Mouse (Mus musculus) embryonic facial prominence, embryonic 10.5 days (tissue): ENCODE measurements around the gene Pdzk1ip1. TPM values are rescaled to one million over a fixed set of nuclear protein-coding genes. Genes with fewer than 3 reads are reported as not detected.

Experiments
- polyA plus RNA-seq: library from polyadenylated mRNA; unstranded; fragments of >200 nt; fragmentation: Nextera tagmentation; extraction: Ambion mirVana; gene quantifications from 2 replicates; pipeline ENCODE4 v1.2.1, GENCODE M21; 2016

Pdzk1ip1 gene
- polyA plus RNA-seq, 1 experiment from 2014 or later: 6.7 TPM

Other genes starting within 250 kb of the Pdzk1ip1 start
- gene Foxd2, start 179.8 kb upstream of the Pdzk1ip1 start, polyA plus RNA-seq: 4.6 and 4.8 TPM in 2 replicates
- gene Foxe3, start 162.7 kb upstream of the Pdzk1ip1 start, polyA plus RNA-seq: 1.0 and 1.5 TPM in 2 replicates
- gene Cmpk1, start 101.5 kb upstream of the Pdzk1ip1 start, polyA plus RNA-seq: 71.8 and 77.6 TPM in 2 replicates
- 19.3 and 20.5 TPM in 2 replicates for gene Stil, start 88.5 kb upstream of the Pdzk1ip1 start, polyA plus RNA-seq
- gene Tal1, start 32.3 kb upstream of the Pdzk1ip1 start, polyA plus RNA-seq: 1.7 and 1.9 TPM in 2 replicates
- 0.24 and 0.25 TPM in 2 replicates for gene Cyp4x1, start 45.6 kb downstream of the Pdzk1ip1 start, polyA plus RNA-seq
- not detected in 2 replicates for gene Cyp4a29, start 153.4 kb downstream of the Pdzk1ip1 start, polyA plus RNA-seq
- not detected in 2 replicates for gene Cyp4a12a, start 210.3 kb downstream of the Pdzk1ip1 start, polyA plus RNA-seq